Mouse (Mus musculus): ENCODE measurements at regions not wholly inside any gene's neighbourhood (a gene's known extent, or its start where the extent isn't known, plus 50 kb on each side); places are given as distances from the start of the nearest gene placed in this dataset.

DNA sequence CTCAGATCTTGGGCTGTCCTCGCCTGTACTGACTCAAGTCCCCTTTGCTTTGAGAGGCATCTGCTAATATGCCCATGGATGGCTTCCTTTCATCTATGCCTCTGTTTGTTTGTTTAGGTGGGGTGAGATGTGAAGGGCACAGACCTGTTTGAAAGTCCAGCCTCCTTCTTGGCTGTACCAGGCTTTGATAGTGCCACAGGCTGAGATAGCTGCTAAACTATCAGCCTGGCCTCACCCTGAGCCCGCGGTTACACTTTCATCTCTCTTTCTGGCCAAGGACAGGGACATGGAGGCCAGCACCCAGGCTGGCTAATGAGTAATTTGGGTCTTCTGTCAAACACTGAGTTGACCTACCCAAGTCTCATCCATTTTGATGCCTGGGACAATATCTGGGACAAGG lies 105.0 kb upstream of the Parp11 start:
- DNase-seq (ENCODE audit: low read depth): no peak

DNA sequence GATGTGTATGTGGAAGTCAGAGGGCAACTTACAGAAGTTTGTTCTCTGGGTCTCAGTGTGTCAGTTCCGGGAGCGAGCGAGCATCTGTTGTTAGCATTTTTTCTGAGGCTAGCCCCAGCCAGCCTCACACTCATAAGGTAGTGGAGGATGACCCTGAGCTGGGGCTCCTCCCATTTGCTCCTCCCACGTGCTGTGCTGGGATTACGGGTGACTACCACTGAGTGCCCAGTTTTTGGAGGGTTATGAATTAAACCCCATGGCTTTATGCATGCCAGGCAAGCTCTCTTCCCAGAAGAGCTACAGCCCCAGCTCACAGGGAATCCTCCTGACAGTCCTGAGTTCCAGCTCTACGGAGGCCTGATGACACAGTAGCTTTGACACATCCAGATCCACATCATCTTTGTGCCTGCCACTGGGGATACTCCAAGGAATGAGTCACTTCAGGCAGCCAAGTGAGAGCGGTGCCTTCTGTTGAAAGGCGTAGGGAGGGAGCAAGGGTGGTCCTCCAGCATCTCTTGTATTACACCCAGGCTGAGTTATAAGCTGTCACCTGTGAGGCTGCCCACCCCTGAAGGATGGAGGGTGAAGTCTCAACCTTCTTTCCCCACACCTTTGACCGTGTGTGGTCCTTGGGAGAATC lies 97.8 kb upstream of the Parp11 start:
- no peak for DNase-seq (ENCODE audit: low read depth)

DNA sequence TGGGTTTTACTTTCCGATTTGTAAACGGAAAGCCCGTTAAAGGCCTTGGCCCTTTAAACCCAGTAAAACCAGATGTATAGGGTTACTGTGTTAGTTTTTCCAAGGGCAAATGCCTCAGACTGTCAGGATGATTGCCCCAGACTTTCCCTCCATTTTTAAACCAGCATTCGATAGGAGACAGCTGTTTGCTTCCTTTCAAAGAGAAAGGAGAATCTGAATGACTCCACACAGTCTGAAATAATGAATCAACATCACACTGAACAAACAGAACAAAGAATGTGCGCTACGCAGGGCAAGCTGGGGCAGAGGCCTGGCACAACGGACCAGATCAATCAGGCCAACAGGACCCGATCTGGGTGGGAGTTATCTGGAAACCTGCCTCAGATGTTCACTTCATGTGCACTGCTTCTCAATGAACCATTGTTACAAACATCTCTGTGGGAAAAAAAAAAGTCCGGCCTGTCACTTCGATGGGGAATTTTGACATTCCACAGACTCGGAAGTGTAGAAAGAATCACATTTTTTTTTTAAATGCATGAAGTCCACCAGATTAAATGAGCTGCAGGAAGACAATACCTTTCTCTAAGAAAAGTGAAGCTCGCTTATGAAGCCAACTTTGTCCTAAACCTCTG lies 97.0 kb upstream of the Parp11 start:
- DNase-seq (ENCODE audit: low read depth): no peak

DNA sequence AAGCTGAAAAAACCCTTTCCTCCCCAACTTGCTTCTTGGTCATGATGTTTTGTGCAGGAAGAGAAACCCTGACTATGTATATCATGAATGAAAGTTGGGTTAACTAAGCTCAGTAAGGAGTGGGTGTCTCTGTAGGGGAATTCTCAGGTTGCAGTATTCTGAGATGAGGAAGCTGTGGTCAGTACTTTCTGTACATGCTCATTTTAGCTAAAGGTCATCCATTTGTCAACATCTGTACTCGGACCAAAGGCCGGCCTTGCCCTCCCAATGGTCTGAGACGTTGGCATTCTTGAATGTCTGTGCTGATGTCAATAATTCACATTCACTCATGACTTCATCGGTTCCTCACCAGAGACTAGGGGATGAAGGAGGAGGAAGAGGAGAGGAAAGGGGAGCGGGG lies 94.9 kb upstream of the Parp11 start:
- DNase-seq (ENCODE audit: low read depth): no peak

DNA sequence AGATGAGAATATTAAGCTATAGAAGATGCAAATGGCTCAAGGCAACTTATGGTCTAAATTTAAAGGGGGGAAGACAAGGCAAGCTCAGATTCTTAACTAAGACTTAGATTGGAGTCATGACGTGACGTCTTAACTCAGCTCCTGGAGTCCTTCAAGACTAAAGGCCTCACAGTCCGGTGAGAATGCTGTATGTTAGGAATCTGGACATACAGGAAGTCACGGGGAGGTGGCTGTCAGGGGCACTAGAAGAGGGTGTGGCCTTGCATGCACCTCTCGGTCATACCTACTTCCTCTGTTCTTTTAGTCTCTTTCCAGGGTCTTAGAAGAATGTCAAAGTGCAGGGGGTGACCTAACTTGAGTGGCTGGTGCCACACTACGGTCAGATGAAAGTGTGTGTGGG lies 91.5 kb upstream of the Parp11 start:
- no peak for DNase-seq (ENCODE audit: low read depth)

DNA sequence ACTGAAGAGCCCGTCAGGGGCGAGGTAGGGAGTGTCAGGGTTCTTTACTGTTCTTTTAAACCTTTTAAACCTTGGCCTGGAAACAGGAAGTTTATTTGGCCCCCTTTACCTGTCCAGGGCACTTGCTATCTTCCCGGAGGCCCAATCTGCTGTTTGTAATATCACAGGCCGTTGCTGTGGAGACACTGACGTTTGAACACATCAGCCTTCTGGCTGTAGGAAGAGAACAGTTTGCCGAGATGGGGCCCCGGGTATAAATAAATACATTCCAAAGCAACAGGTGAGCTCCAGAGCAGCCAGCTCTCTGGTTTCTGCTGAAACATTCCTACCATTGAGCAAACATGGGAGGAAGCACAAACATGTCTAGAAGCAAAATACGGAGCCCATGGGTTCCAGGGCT lies 90.2 kb upstream of the Parp11 start:
- DNase-seq (ENCODE audit: low read depth): no peak

DNA sequence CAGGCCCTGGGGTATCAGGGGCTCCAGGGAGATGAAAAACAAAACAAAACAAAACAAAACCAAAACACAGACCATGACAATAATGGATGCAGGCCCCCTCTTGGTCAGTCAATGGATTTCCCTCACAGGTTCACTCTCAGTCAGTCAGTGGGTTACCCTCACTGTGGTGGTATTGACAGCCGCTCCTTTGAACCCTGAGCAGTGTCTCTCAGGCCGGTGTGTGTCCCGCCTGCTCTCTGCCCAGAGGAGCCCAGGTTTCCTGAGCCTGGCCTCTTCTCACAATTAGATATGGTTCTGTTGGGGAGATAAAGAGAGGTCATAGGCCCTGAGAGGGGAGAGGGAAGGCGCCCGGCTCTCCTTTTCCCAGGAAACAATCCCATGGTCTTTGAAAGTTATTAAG lies 87.8 kb upstream of the Parp11 start:
- no peak for DNase-seq (ENCODE audit: low read depth)

DNA sequence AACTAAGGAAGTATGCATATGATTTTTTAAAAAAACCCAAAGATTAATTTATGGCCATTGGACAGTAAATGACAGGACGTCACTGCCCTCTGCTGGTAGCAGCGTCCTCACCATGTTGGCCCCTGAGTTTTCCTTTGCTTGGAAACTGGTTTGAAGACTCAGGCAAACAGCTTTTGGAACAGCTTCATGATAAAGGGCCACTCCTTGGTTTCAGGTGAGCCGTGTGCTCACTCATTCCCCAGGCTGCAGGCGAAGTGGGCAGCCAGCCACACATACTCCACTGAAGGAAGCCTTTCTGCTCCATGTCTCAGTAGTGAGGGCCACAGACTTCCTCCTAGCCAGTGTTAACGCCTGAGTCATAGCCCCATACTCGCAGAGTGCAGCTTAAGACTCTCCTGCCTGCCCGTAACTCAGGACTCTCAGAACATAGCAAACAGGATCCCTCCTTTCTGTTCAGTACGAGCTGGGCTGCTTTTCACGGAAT lies 87.2 kb upstream of the Parp11 start:
- DNase-seq (ENCODE audit: low read depth): peak; percentile 62

DNA sequence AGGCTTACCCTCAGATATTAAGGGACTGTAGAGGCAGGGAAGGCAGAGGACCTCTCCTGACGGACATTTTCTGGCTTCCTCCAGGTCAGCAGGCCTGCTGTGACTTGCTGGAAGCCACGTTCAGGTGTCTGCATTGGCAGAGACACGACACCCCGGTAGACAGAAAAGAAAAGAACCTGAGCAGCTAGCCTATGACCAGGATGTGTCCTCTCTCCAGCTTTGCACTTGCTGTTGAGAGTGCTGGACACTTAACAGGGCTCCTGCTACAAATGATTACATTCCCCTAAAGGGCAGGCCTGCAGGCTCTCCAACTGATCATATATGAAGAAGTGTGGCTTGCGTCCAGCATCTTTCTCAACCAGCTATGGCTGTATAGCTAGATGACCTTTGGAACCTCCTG lies 84.5 kb upstream of the Parp11 start:
- no peak for DNase-seq (ENCODE audit: low read depth)

DNA sequence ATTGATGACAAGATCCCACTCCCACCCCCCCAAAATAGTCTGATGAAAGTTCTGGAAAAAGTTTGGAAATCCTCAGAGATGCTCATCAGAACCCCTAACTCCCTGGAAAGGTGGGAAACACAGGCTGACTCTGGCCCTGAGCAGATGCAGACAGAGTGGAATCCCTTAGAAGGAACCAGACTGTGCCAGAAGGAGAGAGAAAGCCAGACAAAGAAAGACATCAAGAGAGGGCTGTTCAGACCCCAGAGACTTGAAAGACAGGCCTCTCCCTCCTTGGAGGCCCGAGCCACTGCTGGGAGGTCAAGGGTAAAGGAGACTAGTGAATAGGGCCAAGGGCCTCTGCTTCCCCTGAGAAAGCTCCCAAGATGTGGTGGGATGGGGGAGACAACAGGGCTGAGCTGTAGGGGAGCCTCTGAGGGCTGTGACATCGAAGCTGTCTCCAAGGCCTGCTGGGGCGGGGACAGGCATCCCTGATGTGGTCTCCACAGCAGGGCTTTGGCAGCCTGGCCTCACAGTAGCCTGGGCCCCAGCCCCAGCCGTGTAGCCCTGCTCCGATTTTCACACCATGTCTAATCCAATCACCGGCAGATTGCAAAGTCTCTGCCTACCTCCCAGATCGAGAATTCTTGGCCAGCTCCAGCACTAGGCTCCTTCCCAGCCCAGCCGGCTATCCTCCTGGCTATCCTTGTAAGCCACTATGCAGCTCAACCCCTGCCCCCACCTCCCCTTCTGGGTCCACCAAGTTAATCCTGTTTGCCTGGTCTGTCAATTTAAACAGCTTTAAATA lies 83.5 kb upstream of the Parp11 start:
- DNase-seq (ENCODE audit: low read depth): no peak

DNA sequence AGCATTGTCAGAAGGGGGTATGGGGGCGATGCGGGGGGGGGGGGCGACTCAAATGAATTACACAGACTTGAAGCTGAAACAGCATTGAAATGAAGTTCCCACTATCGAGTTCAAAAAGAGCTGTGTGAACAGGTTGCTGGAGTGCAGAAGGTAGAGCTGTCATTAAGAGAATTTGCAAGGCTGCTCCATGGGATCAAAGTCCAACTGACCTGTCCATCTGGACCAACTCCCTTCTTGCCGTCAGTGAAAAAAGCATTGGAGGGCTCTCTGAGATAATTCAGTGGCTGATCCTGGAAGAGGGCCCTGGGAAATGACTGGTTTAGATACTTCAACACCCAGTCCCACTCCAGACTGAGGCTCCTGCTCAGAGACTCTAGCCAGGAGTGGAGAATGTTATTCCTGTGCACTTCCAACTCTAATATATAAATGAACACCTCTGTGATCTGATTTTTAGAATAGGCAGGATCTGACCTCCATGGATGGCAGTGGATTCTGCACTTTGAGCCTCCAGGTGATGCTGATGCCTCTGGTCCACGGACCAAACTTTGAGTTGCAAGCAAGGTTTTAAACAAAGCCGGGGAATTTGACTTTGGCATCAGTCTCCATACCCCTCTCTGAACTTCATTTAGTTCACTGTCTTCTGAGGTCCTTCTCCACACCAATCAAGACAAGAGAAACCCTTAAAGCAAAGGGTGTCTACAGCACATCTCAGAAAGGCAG lies 82.6 kb upstream of the Parp11 start:
- no peak for DNase-seq (ENCODE audit: low read depth)

DNA sequence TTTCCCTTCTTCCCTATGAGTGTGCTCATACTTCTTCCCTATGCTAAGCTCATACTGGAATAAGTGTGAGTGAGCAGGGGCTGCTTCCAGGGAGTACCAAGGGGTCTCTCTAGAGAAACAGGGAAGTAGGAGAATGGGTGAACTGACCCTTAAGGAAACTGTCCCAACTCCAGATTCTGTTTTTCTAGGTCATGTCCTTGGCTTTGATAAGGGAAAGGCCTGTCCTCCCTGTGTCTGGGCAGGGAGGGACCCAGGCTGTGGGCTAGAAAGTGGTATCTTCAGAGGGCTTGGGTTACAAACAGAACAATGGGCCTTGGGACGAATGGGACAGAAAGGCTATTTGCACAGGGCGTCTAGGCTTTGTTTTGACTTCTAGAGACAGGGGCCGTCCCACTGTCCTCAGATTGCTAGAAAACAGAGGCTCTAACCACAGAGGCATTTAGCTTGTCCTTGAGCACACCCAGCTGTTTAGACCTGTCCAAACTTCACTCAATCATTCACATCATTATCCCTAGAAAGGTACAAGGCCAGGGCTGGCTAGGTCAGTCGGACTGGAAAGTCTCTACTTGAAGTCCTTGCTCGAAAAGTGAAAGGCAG lies 82.0 kb upstream of the Parp11 start:
- no peak for DNase-seq (ENCODE audit: low read depth)

DNA sequence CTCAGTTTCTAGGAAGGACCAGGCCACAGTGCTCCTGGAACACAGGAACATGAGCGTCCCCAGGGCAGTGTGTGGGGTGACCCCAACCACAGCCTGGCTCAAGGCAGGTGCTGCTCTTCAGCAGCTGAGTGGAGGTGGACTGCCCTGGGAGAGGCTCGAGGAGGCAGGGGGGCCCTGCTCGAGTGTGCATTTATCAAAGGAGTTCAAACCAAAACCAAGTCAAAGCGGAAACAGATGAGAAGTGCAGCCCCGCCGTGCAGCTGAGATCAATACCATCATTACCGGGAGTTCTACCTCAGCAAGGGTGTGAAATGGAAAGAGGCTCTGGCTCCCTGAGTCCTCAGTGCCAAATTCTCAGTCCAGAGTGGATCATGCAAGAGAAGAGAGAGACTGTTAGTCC lies 81.4 kb upstream of the Parp11 start:
- DNase-seq (ENCODE audit: low read depth): no peak

DNA sequence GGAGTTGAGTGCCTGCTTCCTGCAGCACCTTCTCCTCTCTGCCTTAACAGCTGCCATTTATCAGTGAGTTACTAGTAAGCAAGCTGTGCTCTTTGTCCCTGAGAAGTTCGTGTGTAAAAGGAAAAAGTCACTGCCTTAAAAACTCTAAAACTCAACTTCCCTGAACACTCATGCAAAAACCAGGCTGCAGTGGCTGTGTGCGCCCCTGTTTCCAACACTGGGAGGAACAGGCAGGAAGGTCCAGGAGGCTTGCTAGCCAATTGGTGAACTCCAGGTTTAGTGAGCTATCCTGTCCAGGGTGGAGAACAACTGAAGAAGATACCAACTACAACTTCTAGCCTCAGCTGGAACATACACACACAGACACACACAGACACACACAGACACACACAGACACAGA lies 81.0 kb upstream of the Parp11 start:
- no peak for DNase-seq (ENCODE audit: low read depth)

DNA sequence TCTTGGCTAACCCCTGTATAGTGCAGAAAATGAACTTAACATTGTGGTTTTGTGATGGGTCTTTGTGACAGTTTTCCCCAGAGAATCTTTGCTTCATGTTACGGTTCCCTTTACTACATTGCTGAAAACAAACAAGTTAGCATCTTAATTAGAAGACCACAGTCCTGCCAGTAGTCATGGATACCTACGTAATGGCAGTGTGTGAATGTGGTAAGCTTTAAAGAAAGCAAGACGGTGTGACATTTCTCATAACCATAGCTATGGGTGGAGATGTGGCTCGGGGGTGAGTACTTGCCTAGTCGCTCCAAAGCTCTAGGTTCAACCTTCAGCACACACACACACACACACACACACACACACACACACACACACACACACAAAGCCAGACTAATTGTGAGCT lies 73.6 kb upstream of the Parp11 start:
- DNase-seq (ENCODE audit: low read depth): no peak

DNA sequence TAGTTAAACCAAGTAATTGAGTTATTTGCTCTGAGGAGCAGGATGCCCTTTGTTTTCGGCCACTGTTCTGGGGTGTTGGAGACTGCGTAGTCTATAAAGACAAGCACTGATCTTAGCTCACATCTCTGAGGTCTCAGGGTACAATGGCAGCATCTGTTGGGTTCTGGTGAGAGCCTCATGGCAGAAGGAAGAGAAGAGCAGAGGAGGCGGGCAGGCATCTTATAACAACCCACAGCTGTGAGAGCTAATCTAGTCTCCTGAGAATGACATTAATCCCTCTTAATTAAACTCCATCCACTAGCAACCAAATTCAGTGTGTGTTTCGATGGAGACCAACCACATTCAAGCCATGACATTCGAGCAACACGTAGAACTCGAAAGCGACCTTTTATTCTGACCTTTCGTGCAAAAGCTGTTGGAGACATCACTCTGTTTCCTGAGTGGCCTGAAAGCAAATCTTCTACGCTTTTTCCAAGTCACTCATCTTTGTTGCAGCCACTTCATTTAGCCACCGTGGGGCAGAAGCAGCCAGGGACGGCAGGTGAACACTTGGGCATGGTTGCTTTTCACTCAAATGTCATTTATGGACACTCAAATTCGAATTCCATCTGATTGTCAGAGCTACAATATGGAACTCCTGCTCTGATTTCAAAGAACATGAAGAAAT lies 72.7 kb upstream of the Parp11 start:
- no peak for DNase-seq (ENCODE audit: low read depth)

DNA sequence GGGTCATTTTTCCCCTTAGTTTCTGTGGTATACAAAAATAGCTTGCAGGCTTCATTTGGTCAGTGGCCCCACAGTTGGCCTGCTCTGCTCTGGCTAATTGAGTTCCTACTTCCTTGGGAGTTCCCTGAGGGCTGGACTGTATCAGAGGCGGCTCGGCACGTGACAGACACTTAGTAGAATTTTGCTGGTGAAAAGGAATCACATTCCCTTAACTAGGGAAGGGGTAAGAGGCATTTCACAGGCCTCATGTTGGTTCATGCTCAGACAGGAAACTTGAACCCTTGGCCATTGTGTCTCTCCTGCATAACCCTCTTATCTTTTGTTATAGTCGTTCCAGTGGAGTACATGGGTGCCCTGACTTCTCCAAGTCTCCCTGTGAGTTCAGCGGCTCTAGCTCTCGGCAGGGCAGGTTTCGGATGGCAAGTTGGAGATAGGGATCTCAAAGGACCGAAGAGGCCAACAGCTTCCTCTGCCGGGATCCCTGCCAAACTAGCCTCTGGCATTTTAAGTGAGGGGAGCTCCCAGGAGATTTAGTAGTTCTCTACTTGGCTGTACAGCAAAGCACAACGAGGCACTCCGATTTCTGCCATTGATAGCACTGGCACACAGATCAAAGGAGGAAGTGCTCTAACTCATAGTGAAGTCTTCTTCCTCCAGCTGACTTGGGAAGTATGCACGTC lies 72.0 kb upstream of the Parp11 start:
- DNase-seq (ENCODE audit: low read depth): no peak

DNA sequence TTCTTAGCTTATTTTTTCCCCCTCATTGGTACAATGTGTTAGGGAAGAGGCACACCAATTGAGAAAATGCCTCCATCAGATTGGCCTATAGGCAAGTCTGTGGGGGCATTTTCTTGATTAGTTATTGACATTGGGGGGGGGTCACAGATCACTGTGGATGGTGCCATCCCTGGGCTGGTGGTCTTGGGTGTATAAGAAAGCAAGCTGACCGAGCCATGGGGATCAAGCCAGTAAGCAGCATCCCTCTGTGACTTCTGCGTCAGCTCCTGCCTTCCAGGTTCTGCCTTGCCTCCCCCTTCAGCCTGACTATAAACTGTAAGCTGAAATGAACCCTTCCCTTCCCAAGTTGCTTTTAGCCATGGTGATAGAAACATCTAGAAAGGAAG lies 71.5 kb upstream of the Parp11 start:
- no peak for DNase-seq (ENCODE audit: low read depth)

DNA sequence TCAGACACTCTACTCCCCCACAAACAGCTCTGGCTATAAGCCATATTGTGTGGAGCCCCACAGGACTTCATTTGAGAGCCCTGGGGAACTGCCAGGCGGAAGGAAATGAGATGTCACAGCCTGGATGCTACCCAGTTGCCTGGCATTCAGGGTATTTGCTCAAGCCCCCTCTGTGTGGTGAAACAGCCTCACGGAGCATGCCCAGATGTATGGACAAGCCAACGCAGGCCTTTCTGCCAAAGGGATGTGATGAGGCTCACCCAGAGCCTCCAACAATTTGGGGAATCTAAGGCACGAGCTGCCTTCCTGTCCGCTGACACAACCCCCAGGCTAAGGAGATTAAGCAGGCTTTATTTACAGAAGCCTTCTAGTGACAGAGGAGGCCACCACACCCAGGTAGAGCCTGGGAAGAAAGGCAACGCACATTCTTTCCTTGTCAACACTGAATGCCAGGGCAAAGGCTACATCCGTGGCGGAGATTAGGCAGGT lies 70.9 kb upstream of the Parp11 start:
- no peak for DNase-seq (ENCODE audit: low read depth)

DNA sequence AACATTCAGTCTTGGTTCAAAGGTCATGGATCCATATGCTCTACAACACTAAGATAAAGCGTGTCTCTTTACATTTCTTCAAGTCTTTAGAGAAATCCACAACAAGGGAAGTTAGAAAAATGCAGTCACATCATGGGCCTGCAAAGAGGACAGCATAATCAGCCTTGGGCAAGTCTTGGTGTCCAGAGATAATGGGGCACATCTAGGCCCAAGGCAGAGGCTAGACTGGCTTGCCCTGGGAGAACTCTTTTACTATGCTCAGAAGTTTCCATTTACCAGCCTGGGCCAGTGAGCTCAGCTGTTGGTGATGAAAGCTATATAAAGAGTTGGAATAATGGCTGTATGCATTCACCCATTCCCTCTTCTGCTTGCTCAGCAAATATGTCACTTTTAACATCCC lies 67.9 kb upstream of the Parp11 start:
- DNase-seq (ENCODE audit: low read depth): no peak

DNA sequence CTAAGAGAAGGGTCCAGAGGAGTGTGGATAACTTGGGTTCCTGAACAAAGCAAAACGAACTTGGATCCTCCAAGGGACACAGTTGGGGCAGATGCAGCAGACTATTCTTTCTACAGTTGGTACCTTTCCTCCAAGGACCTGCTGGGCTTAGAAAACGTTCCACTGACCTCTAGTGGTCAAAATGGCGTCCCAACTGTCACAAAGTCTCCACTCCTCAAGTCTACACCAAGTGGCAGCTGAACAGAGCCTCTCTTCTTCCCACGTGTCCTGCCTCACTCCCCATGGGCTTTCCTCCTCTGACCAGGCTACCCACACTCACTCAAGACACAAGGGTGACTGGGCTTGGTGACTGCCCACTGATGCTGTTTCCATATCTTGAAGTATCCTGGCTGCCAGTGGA lies 67.1 kb upstream of the Parp11 start:
- peak; percentile 17 for DNase-seq (ENCODE audit: low read depth)

Measured in fibroblast of lung, adult 2 months (primary cell).